Mouse (Mus musculus): Measurements from ENCODE around the gene 1700080O16Rik. TPM values are rescaled to one million over a fixed set of nuclear protein-coding genes. Genes with fewer than 3 reads are reported as not detected.

Gene 1700080O16Rik
- polyA plus RNA-seq (2012; fragmentation: generic; extraction: Trizol), result 0.32 TPM

DNA sequence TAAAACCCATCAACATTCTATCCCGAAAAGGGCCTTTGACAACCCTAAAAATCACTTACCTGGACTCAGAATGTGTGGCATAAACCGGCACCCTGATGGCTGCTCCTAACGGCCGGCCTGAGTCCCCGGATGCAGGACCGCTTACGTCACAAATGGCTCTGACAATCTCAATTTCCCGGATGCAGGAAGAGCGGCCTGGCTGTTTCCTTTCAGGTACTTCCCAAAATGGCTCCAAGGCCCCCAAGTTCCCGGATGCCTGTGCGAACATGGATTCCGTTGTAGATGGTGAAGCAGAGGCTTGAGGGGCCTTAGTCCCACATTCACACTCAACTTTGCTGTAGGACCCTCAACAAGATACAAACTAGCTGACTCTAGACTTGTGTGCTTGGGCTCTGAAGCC, at the start of gene 1700080O16Rik:
Gene 1700080O16Rik (minus strand): TSS at position 101 of the 400 bp plus-strand sequence.
- no peak for TF ChIP-seq CEBPB (IDR thresholded peaks at IDR 0.05; ENCODE audit: insufficient read depth, poor library complexity, severe bottlenecking)
- TF ChIP-seq MYOG (IDR thresholded peaks at IDR 0.05; ENCODE audit: control insufficient read depth in 1 of 3, insufficient read depth in 1 of 3, insufficient read length in 2 of 3, low read depth in 2 of 3), result no peak
- no peak for TF ChIP-seq MYOD1 (IDR thresholded peaks at IDR 0.05; ENCODE audit: control insufficient read depth in 1 of 3, insufficient read length in 2 of 3, low read depth in 2 of 3)
- TF ChIP-seq TCF12 (IDR thresholded peaks at IDR 0.05; ENCODE audit: insufficient read depth, poor library complexity, severe bottlenecking), result no peak
- no peak for TF ChIP-seq POLR2A (IDR thresholded peaks at IDR 0.05; ENCODE audit: insufficient read length, low read depth)
- no peak for TF ChIP-seq E2F4 (IDR thresholded peaks at IDR 0.05; ENCODE audit: insufficient read depth)
- no peak for TF ChIP-seq TCF3 (IDR thresholded peaks at IDR 0.05; ENCODE audit: insufficient read length, low read depth)
- TF ChIP-seq REST (IDR thresholded peaks at IDR 0.05; ENCODE audit: insufficient read depth, insufficient read length), result no peak
- TF ChIP-seq USF1 (IDR thresholded peaks at IDR 0.05; ENCODE audit: low read depth), result no peak
- no peak for TF ChIP-seq POLR2AphosphoS2 (IDR thresholded peaks at IDR 0.05; ENCODE audit: insufficient read length, low read depth)
- TF ChIP-seq SRF (IDR thresholded peaks at IDR 0.05; ENCODE audit: control insufficient read depth, insufficient read length, low read depth), result no peak
- no peak for TF ChIP-seq MAX (IDR thresholded peaks at IDR 0.05; ENCODE audit: low read depth)
- Histone ChIP-seq H3K27me3 (ENCODE audit: control insufficient read depth, insufficient read depth, insufficient read length) (no peaks in the 10 kb centered on the region), H3K79me2 (ENCODE audit: control insufficient read depth, insufficient read depth) (no peaks in the 10 kb centered on the region), H3ac (ENCODE audit: control insufficient read depth, insufficient read length) (no peak within 1 kb of the TSS), H3K4me3 (no peak within 1 kb of the TSS), H3K4me2 (ENCODE audit: low read depth) (no peak within 1 kb of the TSS), H3K36me3 (ENCODE audit: control insufficient read depth, insufficient read depth) (no peaks in the 10 kb centered on the region)

DNA sequence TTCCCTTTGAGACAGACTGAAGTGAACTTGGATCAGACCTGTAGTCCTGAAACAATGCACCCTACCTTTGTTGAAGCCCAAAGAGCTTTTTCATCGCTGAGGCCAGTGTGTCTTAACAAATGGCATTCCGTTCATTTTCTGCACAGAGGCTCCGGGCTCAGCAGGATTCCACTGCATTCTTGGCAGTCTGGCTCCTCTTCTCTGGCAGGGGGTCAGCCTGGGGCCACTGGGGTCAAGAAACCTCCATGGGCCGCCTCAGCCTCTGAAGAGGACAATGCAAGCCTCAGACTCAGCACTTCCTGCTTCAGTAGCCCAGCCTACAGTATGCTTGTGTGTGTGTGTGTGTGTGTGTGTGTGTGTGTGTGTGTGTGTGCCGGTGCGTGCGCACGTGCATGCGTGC, 45.1 kb upstream of the 1700080O16Rik start:
- no peaks in the 10 kb centered on the region for H3K79me2 ChIP-seq (ENCODE audit: control insufficient read depth, insufficient read depth)
- TF ChIP-seq SRF (IDR thresholded peaks at IDR 0.05; ENCODE audit: control insufficient read depth, insufficient read length, low read depth) (no peak), CEBPB (IDR thresholded peaks at IDR 0.05; ENCODE audit: insufficient read depth, poor library complexity, severe bottlenecking) (no peak), MAX (IDR thresholded peaks at IDR 0.05; ENCODE audit: low read depth) (no peak), E2F4 (IDR thresholded peaks at IDR 0.05; ENCODE audit: insufficient read depth) (no peak), MYOD1 (IDR thresholded peaks at IDR 0.05; ENCODE audit: control insufficient read depth in 1 of 3, insufficient read length in 2 of 3, low read depth in 2 of 3) (no peak), POLR2A (IDR thresholded peaks at IDR 0.05; ENCODE audit: insufficient read length, low read depth) (no peak), MYOG (IDR thresholded peaks at IDR 0.05; ENCODE audit: control insufficient read depth in 1 of 3, insufficient read depth in 1 of 3, insufficient read length in 2 of 3, low read depth in 2 of 3) (no peak), USF1 (IDR thresholded peaks at IDR 0.05; ENCODE audit: low read depth) (no peak), TCF12 (IDR thresholded peaks at IDR 0.05; ENCODE audit: insufficient read depth, poor library complexity, severe bottlenecking) (no peak), TCF3 (IDR thresholded peaks at IDR 0.05; ENCODE audit: insufficient read length, low read depth) (no peak), REST (IDR thresholded peaks at IDR 0.05; ENCODE audit: insufficient read depth, insufficient read length) (no peak), POLR2AphosphoS2 (IDR thresholded peaks at IDR 0.05; ENCODE audit: insufficient read length, low read depth) (no peak)
- H3K4me2 ChIP-seq (ENCODE audit: low read depth), result no peak overlapping the region

DNA sequence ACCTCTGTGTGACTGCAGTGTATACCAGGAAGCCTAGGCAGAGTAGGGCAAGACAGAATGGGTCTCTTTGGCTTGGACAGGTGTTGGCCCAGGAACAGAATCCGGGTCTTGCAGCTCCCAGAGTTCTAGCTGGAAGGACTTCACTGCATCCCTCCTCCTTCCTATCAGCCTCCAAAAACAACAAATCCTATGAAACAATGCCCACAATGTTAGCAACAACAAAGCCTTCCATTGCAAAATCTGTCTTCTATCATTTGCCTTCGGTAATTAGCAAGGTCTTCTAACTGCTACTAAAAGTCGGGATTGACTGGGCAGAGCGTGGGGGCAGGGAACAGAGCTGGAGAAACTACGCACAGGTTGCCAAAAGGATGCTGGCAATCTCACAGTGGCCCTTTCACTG, 27.5 kb upstream of the 1700080O16Rik start:
- no peak overlapping the region for H3K4me2 ChIP-seq (ENCODE audit: low read depth)
- H3K27me3 ChIP-seq (ENCODE audit: control insufficient read depth, insufficient read depth, insufficient read length), result no peaks in the 10 kb centered on the region
- H3K79me2 ChIP-seq (ENCODE audit: control insufficient read depth, insufficient read depth), result no peaks in the 10 kb centered on the region
- TF ChIP-seq MYOD1 (IDR thresholded peaks at IDR 0.05; ENCODE audit: control insufficient read depth in 1 of 3, insufficient read length in 2 of 3, low read depth in 2 of 3), result no peak
- no peak for TF ChIP-seq MAX (IDR thresholded peaks at IDR 0.05; ENCODE audit: low read depth)
- no peak for TF ChIP-seq TCF3 (IDR thresholded peaks at IDR 0.05; ENCODE audit: insufficient read length, low read depth)
- TF ChIP-seq USF1 (IDR thresholded peaks at IDR 0.05; ENCODE audit: low read depth), result no peak
- no peak for TF ChIP-seq POLR2AphosphoS2 (IDR thresholded peaks at IDR 0.05; ENCODE audit: insufficient read length, low read depth)
- TF ChIP-seq REST (IDR thresholded peaks at IDR 0.05; ENCODE audit: insufficient read depth, insufficient read length), result no peak
- TF ChIP-seq MYOG (IDR thresholded peaks at IDR 0.05; ENCODE audit: control insufficient read depth in 1 of 3, insufficient read depth in 1 of 3, insufficient read length in 2 of 3, low read depth in 2 of 3), result no peak
- no peak for TF ChIP-seq E2F4 (IDR thresholded peaks at IDR 0.05; ENCODE audit: insufficient read depth)
- TF ChIP-seq SRF (IDR thresholded peaks at IDR 0.05; ENCODE audit: control insufficient read depth, insufficient read length, low read depth), result no peak
- no peak for TF ChIP-seq CEBPB (IDR thresholded peaks at IDR 0.05; ENCODE audit: insufficient read depth, poor library complexity, severe bottlenecking)
- no peak for TF ChIP-seq TCF12 (IDR thresholded peaks at IDR 0.05; ENCODE audit: insufficient read depth, poor library complexity, severe bottlenecking)
- no peak for TF ChIP-seq POLR2A (IDR thresholded peaks at IDR 0.05; ENCODE audit: insufficient read length, low read depth)
- H3K36me3 ChIP-seq (ENCODE audit: control insufficient read depth, insufficient read depth), result no peaks in the 10 kb centered on the region
- no peak overlapping the region for H3K4me3 ChIP-seq
- H3ac ChIP-seq (ENCODE audit: control insufficient read depth, insufficient read length), result no peak overlapping the region

More for the DNA sequence above, 45.1 kb upstream of the 1700080O16Rik start:
- H3K36me3 ChIP-seq (ENCODE audit: control insufficient read depth, insufficient read depth), result no peaks in the 10 kb centered on the region
- no peak overlapping the region for H3K4me3 ChIP-seq
- H3K27me3 ChIP-seq (ENCODE audit: control insufficient read depth, insufficient read depth, insufficient read length), result no peaks in the 10 kb centered on the region
- H3ac ChIP-seq (ENCODE audit: control insufficient read depth, insufficient read length), result no peak overlapping the region

DNA sequence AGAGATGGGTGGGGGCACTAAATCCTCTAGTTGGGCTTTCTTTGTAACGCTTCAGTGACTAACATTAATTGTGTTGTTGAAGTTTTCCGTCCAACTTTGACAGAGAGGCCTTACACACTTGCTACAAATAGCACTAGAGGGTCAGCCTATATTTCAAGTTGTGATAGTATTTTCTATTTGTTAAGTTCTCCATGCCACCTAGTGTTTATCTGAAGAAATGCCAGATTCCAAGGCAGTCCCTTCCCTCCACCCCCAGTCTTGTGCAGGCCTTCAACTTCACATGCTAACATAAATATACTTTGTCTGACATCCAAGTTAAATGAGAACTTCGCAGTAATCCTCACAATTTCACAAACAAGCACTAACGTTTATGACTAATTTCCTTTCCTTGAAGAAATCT, 26.9 kb upstream of the 1700080O16Rik start:
- no peaks in the 10 kb centered on the region for H3K36me3 ChIP-seq (ENCODE audit: control insufficient read depth, insufficient read depth)
- H3ac ChIP-seq (ENCODE audit: control insufficient read depth, insufficient read length), result no peak overlapping the region
- H3K79me2 ChIP-seq (ENCODE audit: control insufficient read depth, insufficient read depth), result no peaks in the 10 kb centered on the region
- no peak overlapping the region for H3K4me2 ChIP-seq (ENCODE audit: low read depth)
- no peak overlapping the region for H3K4me3 ChIP-seq
- no peak for TF ChIP-seq REST (IDR thresholded peaks at IDR 0.05; ENCODE audit: insufficient read depth, insufficient read length)
- no peaks in the 10 kb centered on the region for H3K27me3 ChIP-seq (ENCODE audit: control insufficient read depth, insufficient read depth, insufficient read length)

DNA sequence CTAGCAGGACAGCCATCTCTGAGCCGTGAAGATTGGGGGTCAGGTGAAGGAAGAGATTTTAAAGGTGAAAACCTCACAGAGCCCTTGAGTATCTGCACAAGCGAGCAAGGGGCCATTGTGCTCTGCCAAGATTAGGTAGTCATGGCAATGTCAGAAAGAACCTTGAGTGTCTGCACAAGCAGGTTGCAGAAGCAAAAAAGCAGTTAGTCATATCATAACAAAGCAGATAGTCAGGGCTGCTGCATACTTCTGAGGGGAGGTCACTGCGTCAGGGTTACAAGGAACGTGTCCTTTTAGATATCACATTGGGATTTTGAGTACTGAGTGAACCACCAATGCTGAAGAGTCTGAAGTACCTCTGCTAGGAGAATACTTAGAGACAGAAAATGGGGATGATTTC, 3.8 kb upstream of the 1700080O16Rik start:
- no peak overlapping the region for H3K4me2 ChIP-seq (ENCODE audit: low read depth)
- TF ChIP-seq POLR2A (IDR thresholded peaks at IDR 0.05; ENCODE audit: insufficient read length, low read depth) (no peak), MYOG (IDR thresholded peaks at IDR 0.05; ENCODE audit: control insufficient read depth in 1 of 3, insufficient read depth in 1 of 3, insufficient read length in 2 of 3, low read depth in 2 of 3) (no peak), TCF12 (IDR thresholded peaks at IDR 0.05; ENCODE audit: insufficient read depth, poor library complexity, severe bottlenecking) (no peak), E2F4 (IDR thresholded peaks at IDR 0.05; ENCODE audit: insufficient read depth) (no peak), POLR2AphosphoS2 (IDR thresholded peaks at IDR 0.05; ENCODE audit: insufficient read length, low read depth) (no peak), REST (IDR thresholded peaks at IDR 0.05; ENCODE audit: insufficient read depth, insufficient read length) (no peak), CEBPB (IDR thresholded peaks at IDR 0.05; ENCODE audit: insufficient read depth, poor library complexity, severe bottlenecking) (no peak), SRF (IDR thresholded peaks at IDR 0.05; ENCODE audit: control insufficient read depth, insufficient read length, low read depth) (no peak), USF1 (IDR thresholded peaks at IDR 0.05; ENCODE audit: low read depth) (no peak), MYOD1 (IDR thresholded peaks at IDR 0.05; ENCODE audit: control insufficient read depth in 1 of 3, insufficient read length in 2 of 3, low read depth in 2 of 3) (no peak), TCF3 (IDR thresholded peaks at IDR 0.05; ENCODE audit: insufficient read length, low read depth) (no peak), MAX (IDR thresholded peaks at IDR 0.05; ENCODE audit: low read depth) (no peak)
- no peaks in the 10 kb centered on the region for H3K27me3 ChIP-seq (ENCODE audit: control insufficient read depth, insufficient read depth, insufficient read length)
- H3K79me2 ChIP-seq (ENCODE audit: control insufficient read depth, insufficient read depth), result no peaks in the 10 kb centered on the region
- no peak overlapping the region for H3ac ChIP-seq (ENCODE audit: control insufficient read depth, insufficient read length)
- H3K36me3 ChIP-seq (ENCODE audit: control insufficient read depth, insufficient read depth), result no peaks in the 10 kb centered on the region
- H3K4me3 ChIP-seq, result no peak overlapping the region

All from myocyte (in vitro differentiated cells).